Mouse (Mus musculus): ENCODE measurements around the gene Parp6. TPM values are rescaled to one million over a fixed set of nuclear protein-coding genes. Genes with fewer than 3 reads are reported as not detected.
A peak's percentile ranks its signal among the peaks of the same experiment; 100 is the strongest.

Gene Parp6
- total and polyA plus RNA-seq, 3 experiments, result 4.4 to 5.7 (median 4.6) TPM

DNA sequence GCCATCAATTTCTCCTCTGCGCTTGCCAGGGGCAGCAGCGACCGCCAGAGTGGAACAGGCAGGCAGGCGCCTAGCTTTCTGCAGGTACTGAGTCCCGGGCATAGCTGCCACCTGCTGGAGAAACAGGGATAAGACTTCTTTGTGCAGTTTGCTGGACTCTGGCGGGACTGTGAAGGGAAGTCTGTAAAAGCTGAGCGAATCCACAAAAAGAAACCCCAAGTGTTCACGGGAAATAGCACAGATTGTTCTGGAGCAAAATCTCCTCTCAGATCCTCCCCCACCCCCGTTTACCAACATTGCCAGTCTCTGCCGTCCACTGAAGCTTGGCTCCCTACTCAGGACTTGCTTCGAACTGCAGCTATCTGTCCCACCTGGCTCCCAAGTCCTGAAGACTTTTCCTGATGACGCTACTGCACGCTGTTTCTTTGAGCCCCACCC, 32.2 kb upstream of the Parp6 start:
- Histone ChIP-seq H3K79me2 (replicated peaks; ENCODE audit: control insufficient read depth, extremely low read depth, insufficient read depth, poor library complexity, severe bottlenecking) (no peaks in the 10 kb centered on the region), H3K4me1 (ENCODE audit: control insufficient read depth in 1 of 2, insufficient read depth in 2 of 2) (peaks cover 2 to 4% of the 10 kb centered on the region in 2 experiments; a peak in 2 of 4 replicates), H3K4me2 (ENCODE audit: insufficient read depth, low read depth, poor library complexity, severe bottlenecking) (peak overlapping the region; percentile 29), H3K36me3 (replicated peaks in 1 of 2; ENCODE audit: control insufficient read depth in 1 of 2, insufficient read depth in 1 of 2, low read length in 1 of 2) (no peaks in the 10 kb centered on the region), H3K27me3 (replicated peaks) (peaks cover 70% of the 10 kb centered on the region), H3K9me3 (replicated peaks; ENCODE audit: low read length) (no peaks in the 10 kb centered on the region), H3K4me3 (replicated peaks in 1 of 3; ENCODE audit: low read depth in 2 of 3, low read length in 2 of 3, poor library complexity in 1 of 3) (no peak overlapping the region), H3K27ac (ENCODE audit: insufficient read depth, low read depth) (no peak overlapping the region), H3K9ac (ENCODE audit: insufficient read depth, low read depth) (no peak overlapping the region; the same call in 1 of the 2 replicates)
- TF ChIP-seq SMC3 (IDR thresholded peaks at IDR 0.05; ENCODE audit: low read depth, low read length), result peak; percentile 83
- TF ChIP-seq NRF1 (IDR thresholded peaks at IDR 0.05; ENCODE audit: low read depth, low read length), result no peak
- TF ChIP-seq CTCF (conservative IDR thresholded peaks at IDR 0.05 in 1 of 2, IDR thresholded peaks at IDR 0.05 in 1 of 2; ENCODE audit: low read depth in 2 of 2, low read length in 2 of 2), result peak; percentile 49 to 91
- TF ChIP-seq HCFC1 (IDR thresholded peaks at IDR 0.05; ENCODE audit: low read depth, low read length), result no peak
- peak; percentile 22; the same call in 1 of the 2 replicates for TF ChIP-seq TCF12 (IDR thresholded peaks at IDR 0.05; ENCODE audit: low read depth, low read length)
- 0 out of 2 replicates have a peak, but pooled peaks have one; percentile 17 for TF ChIP-seq SIN3A (IDR thresholded peaks at IDR 0.05; ENCODE audit: low read length)
- TF ChIP-seq ZKSCAN1 (IDR thresholded peaks at IDR 0.05; ENCODE audit: borderline replicate concordance, low read depth, low read length), result no peak
- peak; percentile 76 for TF ChIP-seq RAD21 (IDR thresholded peaks at IDR 0.05; ENCODE audit: low read depth, low read length)
- peak; percentile 66 for DNase-seq (ENCODE audit: extremely low read depth)
- dilution Hi-C loops (cut with MboI; ENCODE audit: extremely low pct_ligation_motif_present, extremely low pct_unique_long_range_greater_than_20kb, low sequenced_read_pairs), result no loop called here
- in situ Hi-C loops (cut with MboI; ENCODE audit: low pct_ligation_motif_present, low pct_unique_long_range_greater_than_20kb, low sequenced_read_pairs), result no loop called here

DNA sequence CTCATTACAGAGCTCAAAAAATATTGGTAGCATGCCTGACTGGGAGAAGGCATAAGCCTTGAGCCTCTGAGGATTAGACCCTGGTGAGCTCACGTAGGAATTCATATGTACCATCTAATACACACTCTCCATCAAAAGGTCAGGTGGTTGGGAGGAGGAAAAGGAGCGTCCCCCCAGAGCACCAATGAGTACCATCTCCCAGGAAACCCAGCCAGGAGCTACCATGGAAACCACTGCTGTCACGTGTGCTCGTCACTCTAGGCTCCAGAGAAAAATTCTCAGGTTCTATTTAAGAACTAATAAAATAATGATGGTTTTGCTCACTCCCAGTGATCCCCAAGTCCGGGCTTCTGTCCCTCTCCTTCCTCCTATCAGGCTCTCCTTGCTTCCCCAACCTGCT, 28.8 kb upstream of the Parp6 start:
- DNase-seq (ENCODE audit: extremely low read depth), result no peak
- H3K27me3 ChIP-seq (replicated peaks), result peaks cover 38% of the 10 kb centered on the region
- in situ Hi-C loops (cut with MboI; ENCODE audit: low pct_ligation_motif_present, low pct_unique_long_range_greater_than_20kb, low sequenced_read_pairs), result no loop called here

More for the DNA sequence above, 28.8 kb upstream of the Parp6 start:
- dilution Hi-C loops (cut with MboI; ENCODE audit: extremely low pct_ligation_motif_present, extremely low pct_unique_long_range_greater_than_20kb, low sequenced_read_pairs), result no loop called here
- peaks cover 4 to 8% of the 10 kb centered on the region in 2 experiments; a peak in 3 of 4 replicates for H3K4me1 ChIP-seq (ENCODE audit: control insufficient read depth in 1 of 2, insufficient read depth in 2 of 2)
- H3K4me3 ChIP-seq (replicated peaks in 1 of 3; ENCODE audit: low read depth in 2 of 3, low read length in 2 of 3, poor library complexity in 1 of 3), result no peak overlapping the region
- H3K36me3 ChIP-seq (replicated peaks in 1 of 2; ENCODE audit: control insufficient read depth in 1 of 2, insufficient read depth in 1 of 2, low read length in 1 of 2), result no peaks in the 10 kb centered on the region
- TF ChIP-seq BHLHE40 (IDR thresholded peaks at IDR 0.05; ENCODE audit: low read depth, low read length), result no peak
- no peak for TF ChIP-seq ZMIZ1 (IDR thresholded peaks at IDR 0.05; ENCODE audit: low read depth, low read length)
- TF ChIP-seq MAFK (IDR thresholded peaks at IDR 0.05; ENCODE audit: insufficient replicate concordance, low read length), result no peak
- TF ChIP-seq MYC (IDR thresholded peaks at IDR 0.05; ENCODE audit: low read depth, low read length), result no peak
- no peak for TF ChIP-seq CHD1 (IDR thresholded peaks at IDR 0.05; ENCODE audit: low read depth, low read length)
- no peak for TF ChIP-seq MAZ (IDR thresholded peaks at IDR 0.05; ENCODE audit: low read depth, low read length)
- TF ChIP-seq PAX5 (IDR thresholded peaks at IDR 0.05; ENCODE audit: low read length), result no peak
- no peak for TF ChIP-seq RAD21 (IDR thresholded peaks at IDR 0.05; ENCODE audit: low read depth, low read length)
- TF ChIP-seq ZC3H11A (IDR thresholded peaks at IDR 0.05; ENCODE audit: low read depth, low read length), result no peak
- TF ChIP-seq SIN3A (IDR thresholded peaks at IDR 0.05; ENCODE audit: low read length), result no peak
- TF ChIP-seq CHD2 (IDR thresholded peaks at IDR 0.05; ENCODE audit: low read length), result no peak
- no peak for TF ChIP-seq EP300 (IDR thresholded peaks at IDR 0.05; ENCODE audit: low read length)
- no peak for TF ChIP-seq ZKSCAN1 (IDR thresholded peaks at IDR 0.05; ENCODE audit: borderline replicate concordance, low read depth, low read length)
- TF ChIP-seq TBP (conservative IDR thresholded peaks at IDR 0.05; ENCODE audit: low read depth, low read length), result no peak
- TF ChIP-seq NELFE (IDR thresholded peaks at IDR 0.05; ENCODE audit: low read depth, low read length), result no peak
- TF ChIP-seq POLR2AphosphoS2 (IDR thresholded peaks at IDR 0.05; ENCODE audit: low read depth, low read length), result no peak
- no peak for TF ChIP-seq NRF1 (IDR thresholded peaks at IDR 0.05; ENCODE audit: low read depth, low read length)
- no peak for TF ChIP-seq ZNF384 (IDR thresholded peaks at IDR 0.05; ENCODE audit: low read depth, low read length)
- TF ChIP-seq TCF12 (IDR thresholded peaks at IDR 0.05; ENCODE audit: low read depth, low read length), result no peak
- no peak for TF ChIP-seq UBTF (IDR thresholded peaks at IDR 0.05; ENCODE audit: low read depth, low read length)
- no peaks in the 10 kb centered on the region for H3K79me2 ChIP-seq (replicated peaks; ENCODE audit: control insufficient read depth, extremely low read depth, insufficient read depth, poor library complexity, severe bottlenecking)
- H3K27ac ChIP-seq (ENCODE audit: insufficient read depth, low read depth), result no peak overlapping the region
- H3K9ac ChIP-seq (ENCODE audit: insufficient read depth, low read depth), result no peak overlapping the region
- no peak overlapping the region for H3K4me2 ChIP-seq (ENCODE audit: insufficient read depth, low read depth, poor library complexity, severe bottlenecking)
- H3K9me3 ChIP-seq (replicated peaks; ENCODE audit: low read length), result no peaks in the 10 kb centered on the region

All from CH12.LX (cell line).